Mouse (Mus musculus) hindbrain, embryonic 13.5 days (tissue): ENCODE data around the gene Ttc28. TPM values are rescaled to one million over a fixed set of nuclear protein-coding genes. Genes with fewer than 3 reads are reported as not detected.
A peak's percentile ranks its signal among the peaks of the same experiment; 100 is the strongest.

Experiments
- ATAC-seq: fragments of 200-750 bp; cut with Nextera tagmentation; 2 replicates; pipeline ENCODE4 v1.8.0; 2017; ENCODE audit warnings: moderate TSS enrichment; ENCODE audit not compliant: low FRiP score
- H3K27ac ChIP-seq: fragments of 300-500 bp; sonication (generic); 2 replicates; pipeline ENCODE4 v1.5.1; 2015; ENCODE audit warnings: inconsistent platforms, mild to moderate bottlenecking, moderate library complexity
- H3K27me3 ChIP-seq: fragments of 300-500 bp; sonication (generic); 2 replicates; pipeline ENCODE4 v1.6.1; 2015; ENCODE audit warnings: mild to moderate bottlenecking, inconsistent platforms
- H3K36me3 ChIP-seq: fragments of 300-500 bp; sonication (generic); 2 replicates; pipeline ENCODE4 v1.6.1; 2015; ENCODE audit warnings: mild to moderate bottlenecking, inconsistent platforms
- H3K4me1 ChIP-seq: fragments of 300-500 bp; sonication (generic); replicated peaks from 2 replicates; pipeline ENCODE4 v1.6.1; 2015; ENCODE audit warnings: inconsistent platforms
- H3K4me2 ChIP-seq: fragments of 300-500 bp; sonication (generic); 2 replicates; pipeline ENCODE4 v1.6.1; 2015; ENCODE audit warnings: inconsistent platforms, mild to moderate bottlenecking, moderate library complexity
- H3K4me3 ChIP-seq: fragments of 300-500 bp; sonication (generic); 2 replicates; pipeline ENCODE4 v1.5.1; 2015; ENCODE audit warnings: mild to moderate bottlenecking, inconsistent platforms
- H3K9ac ChIP-seq: fragments of 300-500 bp; sonication (generic); 2 replicates; pipeline ENCODE4 v1.6.1; 2015; ENCODE audit warnings: mild to moderate bottlenecking, inconsistent platforms
- H3K9me3 ChIP-seq: fragments of 300-500 bp; sonication (generic); 2 replicates; pipeline ENCODE4 v1.6.1; 2016; ENCODE audit warnings: inconsistent platforms
- WGBS: fragments of 180-500 bp; shearing (Covaris S2); methylation state at CpG from one replicate; pipeline ENCODE4 v1.1.7; 2015; 5-methylcytosine and 5-hydroxymethylcytosine counted together
- polyA plus RNA-seq: library from polyadenylated mRNA; unstranded; fragments of >200 nt; fragmentation: Nextera tagmentation; extraction: Ambion mirVana; gene quantifications from 2 replicates; pipeline ENCODE4 v1.2.1, GENCODE M21; 2015

Ttc28 gene
- polyA plus RNA-seq, 1 experiment from 2014 or later, result 20.2 TPM

DNA sequence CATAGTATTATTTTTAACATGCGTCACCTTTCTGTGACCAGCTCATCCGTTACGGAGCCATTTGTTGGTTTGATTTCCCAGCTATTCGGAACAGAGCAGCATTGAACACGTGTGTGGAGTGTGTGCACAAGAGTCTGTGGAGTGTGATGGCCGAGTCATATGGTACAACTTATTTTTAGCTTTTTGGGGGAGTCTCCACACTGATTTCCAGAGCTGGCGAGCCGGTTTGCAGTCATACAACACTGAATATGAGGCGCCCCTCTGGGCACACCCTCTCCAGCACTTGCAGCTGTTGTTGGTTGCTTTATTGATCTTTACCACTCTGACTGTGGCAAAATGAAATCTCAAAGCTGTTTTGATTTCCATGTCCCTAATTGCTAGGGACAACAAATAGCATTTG is 197.7 kb downstream of the Ttc28 start:
- Histone ChIP-seq H3K4me3 (no peak overlapping the region), H3K27me3 (no peaks in the 10 kb centered on the region), H3K36me3 (no peaks in the 10 kb centered on the region), H3K4me1 (peaks cover 40% of the 10 kb centered on the region), H3K9ac (no peak overlapping the region), H3K27ac (no peak overlapping the region), H3K9me3 (no peaks in the 10 kb centered on the region), H3K4me2 (no peak overlapping the region)
- ATAC-seq, result no peak
- WGBS, result 83% methylated on average over 9 of the region's 9 CpGs

DNA sequence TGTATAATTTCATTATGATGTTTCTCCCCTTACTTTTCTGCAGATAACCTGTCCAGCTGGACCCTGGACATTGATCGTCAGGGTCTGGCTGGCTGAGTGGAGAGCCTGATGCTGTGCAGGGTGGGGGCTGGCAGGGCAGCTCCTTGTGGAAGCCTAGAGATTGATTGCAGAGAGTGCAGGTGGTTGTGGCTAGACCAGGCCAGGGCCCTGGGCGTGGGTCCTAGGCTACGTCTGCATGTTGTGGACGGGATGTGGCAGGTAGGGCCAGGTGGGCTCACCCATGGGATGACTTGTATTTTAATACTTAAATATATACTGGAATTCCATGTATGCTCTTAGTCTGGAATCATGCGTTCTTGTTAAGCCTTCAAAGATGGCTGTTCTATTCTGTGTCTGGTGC is 201.0 kb downstream of the Ttc28 start:
- Histone ChIP-seq H3K4me3 (no peak overlapping the region), H3K27ac (no peak overlapping the region), H3K36me3 (no peaks in the 10 kb centered on the region), H3K4me1 (peaks cover 11% of the 10 kb centered on the region), H3K9me3 (no peaks in the 10 kb centered on the region), H3K27me3 (no peaks in the 10 kb centered on the region), H3K4me2 (no peak overlapping the region), H3K9ac (no peak overlapping the region)
- 87% methylated on average over 5 of the region's 5 CpGs for WGBS
- no peak for ATAC-seq

DNA sequence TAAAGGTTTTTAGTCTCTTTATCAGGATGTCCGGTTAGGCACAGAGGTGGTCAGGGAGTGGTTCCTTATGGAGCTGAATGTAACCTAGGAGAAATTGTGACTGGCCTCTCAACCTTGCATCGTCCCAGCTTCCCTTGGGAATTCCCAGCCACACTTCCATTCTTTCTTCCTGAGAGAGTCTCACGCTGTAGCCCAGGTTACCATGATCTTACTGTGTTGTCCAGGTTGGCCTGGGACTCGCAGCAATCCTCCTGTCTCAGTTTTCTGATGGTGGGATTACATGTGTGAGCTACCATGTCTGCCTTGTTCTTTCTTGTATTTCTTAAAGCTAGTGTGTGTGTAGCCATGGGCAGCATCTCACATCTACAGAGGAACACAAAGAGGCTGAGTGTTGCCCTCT is 206.2 kb downstream of the Ttc28 start:
- 93% methylated on average over 4 of the region's 4 CpGs for WGBS
- H3K9me3 ChIP-seq, result no peaks in the 10 kb centered on the region
- no peak for ATAC-seq

DNA sequence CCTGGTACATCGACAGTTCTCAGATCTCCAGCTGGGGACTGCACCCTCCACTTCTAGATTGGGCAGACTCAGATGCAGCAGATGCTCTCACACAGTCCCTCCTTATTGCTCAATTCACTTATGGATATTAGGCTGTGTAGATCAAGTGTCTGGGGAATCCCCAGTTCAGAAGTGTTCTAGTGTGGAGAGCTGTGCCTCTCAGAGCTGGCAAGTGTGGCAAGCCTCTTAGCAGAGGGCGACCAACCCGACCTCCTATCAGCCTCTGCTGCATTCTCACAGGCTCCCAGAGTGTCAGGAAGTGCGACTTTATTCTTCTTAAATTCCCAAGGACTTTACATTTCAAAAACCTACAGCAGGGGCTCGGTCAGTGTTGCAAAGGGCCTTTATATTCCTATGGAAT is 217.1 kb downstream of the Ttc28 start:
- no peak overlapping the region for H3K4me3 ChIP-seq
- no peak overlapping the region for H3K9ac ChIP-seq
- 25% methylated on average over 5 of the region's 5 CpGs for WGBS
- peaks cover 22% of the 10 kb centered on the region for H3K36me3 ChIP-seq
- H3K27ac ChIP-seq, result peak overlapping the region; percentile 1; the same call in 1 of the 2 replicates
- no peaks in the 10 kb centered on the region for H3K9me3 ChIP-seq
- peaks cover 46% of the 10 kb centered on the region for H3K4me1 ChIP-seq
- no peak for ATAC-seq
- no peak overlapping the region for H3K4me2 ChIP-seq
- H3K27me3 ChIP-seq, result no peaks in the 10 kb centered on the region

More for the DNA sequence above, 206.2 kb downstream of the Ttc28 start:
- Histone ChIP-seq H3K4me2 (no peak overlapping the region), H3K4me1 (no peaks in the 10 kb centered on the region), H3K27ac (no peak overlapping the region), H3K4me3 (no peak overlapping the region), H3K27me3 (no peaks in the 10 kb centered on the region), H3K36me3 (peaks cover 16% of the 10 kb centered on the region), H3K9ac (no peak overlapping the region)

DNA sequence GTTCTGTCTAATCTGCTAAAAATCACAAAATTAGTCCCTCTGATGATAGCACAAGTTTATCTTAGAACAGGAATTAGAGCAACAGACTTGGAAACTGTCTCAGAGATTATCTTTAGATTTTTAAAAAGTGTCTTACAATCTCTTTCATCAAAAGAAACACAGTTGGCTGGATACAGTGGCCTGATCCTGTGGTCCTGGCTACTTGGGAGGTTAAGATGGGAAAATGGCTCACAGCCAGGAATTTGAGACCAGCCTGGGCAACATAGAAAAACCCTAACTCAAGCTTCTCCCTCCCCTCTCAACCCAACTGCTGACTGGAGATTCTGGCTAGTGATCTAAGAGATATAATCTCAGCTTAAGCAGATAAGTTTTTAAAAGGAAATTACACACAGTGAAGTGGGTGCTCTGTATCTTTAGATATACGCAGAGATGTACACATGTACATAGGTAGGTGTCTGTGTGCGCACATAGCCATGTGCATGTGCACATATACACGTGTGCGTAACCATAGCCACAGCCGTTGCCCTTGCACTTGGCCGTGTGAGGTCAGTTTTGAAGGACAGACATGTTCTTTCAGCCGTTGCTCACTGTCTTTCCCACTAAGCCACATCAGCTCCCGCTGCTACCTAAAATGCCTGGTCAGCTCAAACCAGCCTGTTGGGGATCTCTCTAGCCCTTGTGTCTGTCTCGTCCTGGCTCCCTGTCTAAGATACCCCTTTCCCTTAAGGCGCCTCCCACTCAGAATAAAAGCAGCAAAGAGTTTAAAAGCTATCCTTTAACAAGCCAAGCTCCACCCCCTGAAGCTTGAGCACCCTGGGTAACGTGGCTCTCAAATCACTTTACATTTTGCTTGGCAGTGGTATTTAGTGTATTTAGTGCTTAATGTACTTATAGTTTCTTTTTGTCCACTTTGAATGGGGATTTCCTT is 217.9 kb downstream of the Ttc28 start:
- Histone ChIP-seq H3K4me1 (peaks cover 46% of the 10 kb centered on the region), H3K4me3 (no peak overlapping the region), H3K9me3 (no peaks in the 10 kb centered on the region), H3K27me3 (no peaks in the 10 kb centered on the region), H3K4me2 (no peak overlapping the region), H3K9ac (peak overlapping the region; percentile 56; the same call in 1 of the 2 replicates), H3K27ac (peak overlapping the region; percentile 85), H3K36me3 (peaks cover 30% of the 10 kb centered on the region)
- ATAC-seq, result no peak
- WGBS, result 64% methylated on average over 11 of the region's 11 CpGs

DNA sequence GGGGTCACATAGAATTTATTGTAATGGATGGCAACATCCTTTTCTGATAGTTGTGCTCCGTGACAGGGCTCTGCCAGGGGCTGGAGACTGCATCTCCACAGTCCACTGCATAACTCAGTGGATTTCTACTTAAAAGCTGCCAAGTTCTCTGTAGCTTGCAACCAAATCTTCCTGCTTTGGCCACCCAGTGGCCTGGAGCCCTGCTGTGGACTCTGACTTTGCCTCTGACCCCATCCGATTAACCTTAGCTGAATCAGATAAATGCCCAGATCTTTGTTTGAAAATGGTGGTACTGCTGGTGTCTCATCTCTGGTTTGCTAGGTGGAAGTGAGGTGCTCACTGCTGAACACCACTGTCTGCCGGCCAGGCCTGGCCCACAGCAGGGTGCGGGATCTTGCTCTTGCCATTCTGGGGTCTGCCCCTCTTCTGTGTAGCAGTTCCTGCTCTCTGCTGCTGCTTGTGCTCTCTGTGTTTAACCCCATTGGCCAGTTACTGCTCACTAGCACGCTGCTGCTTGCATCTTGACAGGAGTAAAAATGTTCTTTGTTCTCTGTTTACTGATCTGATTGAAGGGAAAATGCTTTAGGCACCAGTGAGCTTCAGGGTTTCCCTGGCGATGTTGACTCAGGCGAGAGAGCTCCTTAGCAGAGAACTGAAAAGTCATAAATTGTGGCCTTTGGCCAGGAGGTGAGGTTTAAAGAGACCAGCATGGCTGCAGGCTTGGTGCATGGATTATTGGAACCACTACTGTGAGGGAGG is 219.1 kb downstream of the Ttc28 start:
- ATAC-seq, result no peak; the same call in 1 of the 2 replicates

DNA sequence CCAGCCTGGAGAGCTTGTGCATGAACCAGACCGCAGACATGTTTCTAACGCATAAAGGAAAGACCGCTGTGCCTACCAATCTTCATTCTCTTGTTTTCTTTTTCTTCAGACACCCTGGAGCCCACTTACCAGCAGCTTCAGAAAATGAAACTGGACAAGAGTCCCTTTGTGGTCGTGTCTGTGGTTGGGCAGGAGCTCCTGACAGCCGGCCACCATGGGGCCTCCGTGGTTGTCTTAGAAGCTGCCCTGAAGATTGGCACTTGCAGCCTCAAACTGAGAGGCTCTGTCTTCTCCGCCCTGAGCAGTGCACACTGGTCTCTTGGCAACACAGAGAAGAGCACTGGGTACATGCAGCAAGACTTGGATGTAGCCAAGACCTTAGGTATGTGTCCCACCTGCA is 221.0 kb downstream of the Ttc28 start:
- no peak overlapping the region for H3K4me3 ChIP-seq
- ATAC-seq, result no peak
- H3K9me3 ChIP-seq, result no peaks in the 10 kb centered on the region
- 72% methylated on average over 7 of the region's 7 CpGs for WGBS
- no peak overlapping the region for H3K27ac ChIP-seq
- peaks cover 37% of the 10 kb centered on the region for H3K36me3 ChIP-seq
- H3K27me3 ChIP-seq, result 0 out of 2 replicates have a peak, but pooled peaks cover 3% of the 10 kb centered on the region
- no peak overlapping the region for H3K9ac ChIP-seq
- H3K4me1 ChIP-seq, result peaks cover 50% of the 10 kb centered on the region
- no peak overlapping the region for H3K4me2 ChIP-seq

More for the DNA sequence above, 219.1 kb downstream of the Ttc28 start:
- H3K4me3 ChIP-seq, result no peak overlapping the region
- peak overlapping the region; percentile 85 for H3K27ac ChIP-seq
- H3K4me2 ChIP-seq, result no peak overlapping the region
- WGBS, result 18% methylated on average over 7 of the region's 7 CpGs
- H3K27me3 ChIP-seq, result no peaks in the 10 kb centered on the region
- peaks cover 35% of the 10 kb centered on the region for H3K36me3 ChIP-seq
- no peaks in the 10 kb centered on the region for H3K9me3 ChIP-seq
- peaks cover 46% of the 10 kb centered on the region for H3K4me1 ChIP-seq
- H3K9ac ChIP-seq, result peak overlapping the region; percentile 56

DNA sequence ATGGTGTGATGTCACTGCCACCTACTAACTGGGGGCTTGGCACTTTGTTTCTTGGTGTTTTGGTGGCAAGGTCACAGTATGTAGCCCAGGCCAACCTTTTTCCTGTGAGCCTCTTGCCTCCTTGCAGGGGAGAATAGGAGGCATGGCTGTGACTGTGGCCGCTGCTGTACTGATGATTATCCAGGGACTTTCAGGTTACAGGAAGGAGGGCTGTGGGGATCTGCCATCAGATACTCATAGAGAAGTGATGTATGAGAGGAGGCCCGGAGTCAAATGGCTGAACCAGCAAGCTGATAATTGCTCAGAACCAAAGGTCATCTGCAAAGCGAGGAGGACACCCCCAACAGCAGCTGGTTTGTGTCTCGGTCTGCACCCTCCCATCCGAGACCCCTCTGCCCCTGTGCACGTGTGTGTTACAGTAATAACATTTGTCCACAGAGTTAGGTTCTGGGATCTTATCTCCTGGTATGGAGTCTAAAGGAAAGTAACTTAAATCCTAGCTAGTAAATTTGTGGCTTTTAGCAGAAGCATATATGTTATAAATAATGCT is 221.9 kb downstream of the Ttc28 start:
- Histone ChIP-seq H3K27me3 (0 out of 2 replicates have a peak, but pooled peaks cover 3% of the 10 kb centered on the region), H3K36me3 (peaks cover 31% of the 10 kb centered on the region), H3K4me2 (no peak overlapping the region), H3K4me3 (no peak overlapping the region), H3K9me3 (no peaks in the 10 kb centered on the region), H3K4me1 (peaks cover 43% of the 10 kb centered on the region), H3K27ac (no peak overlapping the region), H3K9ac (no peak overlapping the region)
- ATAC-seq, result no peak
- 69% methylated on average over 6 of the region's 6 CpGs for WGBS

DNA sequence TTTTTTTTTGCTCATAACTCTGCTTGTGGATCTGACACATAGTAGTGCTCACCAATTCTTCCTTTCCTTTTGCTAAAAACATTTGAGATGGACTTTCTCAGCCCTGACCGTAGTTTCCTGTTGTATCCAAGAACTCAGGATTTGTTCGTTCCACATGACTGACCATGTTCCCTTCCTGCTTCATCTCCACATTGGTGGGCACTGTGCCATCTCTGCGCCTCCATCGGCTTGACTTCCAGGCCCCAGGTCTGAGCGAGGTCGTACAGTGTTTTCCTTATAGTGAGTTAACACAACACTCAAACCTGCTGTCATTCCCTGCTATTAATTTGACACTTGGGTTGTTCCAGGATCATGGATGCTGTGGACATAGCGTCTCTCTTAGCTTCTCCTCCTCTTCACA is 225.2 kb downstream of the Ttc28 start:
- no peak overlapping the region for H3K27ac ChIP-seq
- H3K36me3 ChIP-seq, result peaks cover 31% of the 10 kb centered on the region
- no peak overlapping the region for H3K4me2 ChIP-seq
- 86% methylated on average over 7 of the region's 7 CpGs for WGBS
- no peak overlapping the region for H3K4me3 ChIP-seq
- no peak for ATAC-seq
- peaks cover 29% of the 10 kb centered on the region for H3K4me1 ChIP-seq
- H3K27me3 ChIP-seq, result 0 out of 2 replicates have a peak, but pooled peaks cover 3% of the 10 kb centered on the region
- H3K9ac ChIP-seq, result no peak overlapping the region
- H3K9me3 ChIP-seq, result no peaks in the 10 kb centered on the region

DNA sequence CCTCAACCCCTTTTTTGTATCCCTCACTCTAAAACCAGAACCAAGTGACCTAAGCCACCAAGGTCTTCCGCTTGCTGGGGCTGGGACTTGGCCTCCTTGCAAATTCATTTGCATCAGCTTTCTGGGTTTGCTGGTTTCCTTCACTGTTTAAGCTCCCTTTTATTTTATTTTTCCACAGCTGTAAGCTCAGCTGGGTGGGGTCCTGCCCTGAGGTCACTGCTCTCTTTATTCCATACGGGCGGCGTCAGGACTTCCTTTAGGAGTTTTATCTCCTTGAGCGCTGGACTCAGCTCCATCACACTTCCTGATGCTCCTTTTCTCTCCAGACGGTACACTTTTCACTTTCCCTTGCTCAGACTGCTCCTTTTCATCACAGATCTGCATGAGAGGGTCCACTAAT is 231.8 kb downstream of the Ttc28 start:
- Histone ChIP-seq H3K4me1 (peaks cover 46% of the 10 kb centered on the region), H3K4me2 (no peak overlapping the region), H3K9ac (no peak overlapping the region), H3K9me3 (no peaks in the 10 kb centered on the region), H3K27ac (peak overlapping the region; percentile 40; the same call in 1 of the 2 replicates), H3K36me3 (no peaks in the 10 kb centered on the region), H3K4me3 (no peak overlapping the region), H3K27me3 (no peaks in the 10 kb centered on the region)
- no peak for ATAC-seq
- WGBS, result 54% methylated on average over 6 of the region's 6 CpGs

DNA sequence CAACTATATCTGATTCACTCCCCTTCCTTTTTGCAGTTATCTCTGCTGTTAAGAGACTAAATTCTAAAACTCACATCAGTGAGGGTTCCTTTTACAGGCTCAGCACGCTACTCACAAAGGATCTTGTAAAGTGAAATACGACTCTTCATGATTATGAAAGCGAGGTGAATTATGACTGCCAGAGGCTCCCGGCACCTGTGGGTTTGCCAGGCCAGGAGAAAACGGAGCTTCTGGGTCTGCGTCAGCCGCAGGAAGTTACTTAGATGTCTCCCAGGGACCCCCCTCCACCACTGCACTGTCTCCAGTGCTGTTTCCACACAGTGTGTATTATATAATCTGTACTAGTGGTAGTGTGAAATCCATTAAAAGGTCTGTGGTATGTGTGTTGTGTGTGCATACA is 233.6 kb downstream of the Ttc28 start:
- H3K9me3 ChIP-seq, result no peaks in the 10 kb centered on the region
- ATAC-seq, result no peak
- whole genome bisulfite sequencing, result 83% methylated on average over 7 of the region's 7 CpGs
- H3K9ac ChIP-seq, result no peak overlapping the region
- H3K4me3 ChIP-seq, result no peak overlapping the region
- no peaks in the 10 kb centered on the region for H3K36me3 ChIP-seq
- H3K4me1 ChIP-seq, result peaks cover 43% of the 10 kb centered on the region
- H3K27me3 ChIP-seq, result no peaks in the 10 kb centered on the region
- H3K4me2 ChIP-seq, result no peak overlapping the region
- no peak overlapping the region for H3K27ac ChIP-seq

DNA sequence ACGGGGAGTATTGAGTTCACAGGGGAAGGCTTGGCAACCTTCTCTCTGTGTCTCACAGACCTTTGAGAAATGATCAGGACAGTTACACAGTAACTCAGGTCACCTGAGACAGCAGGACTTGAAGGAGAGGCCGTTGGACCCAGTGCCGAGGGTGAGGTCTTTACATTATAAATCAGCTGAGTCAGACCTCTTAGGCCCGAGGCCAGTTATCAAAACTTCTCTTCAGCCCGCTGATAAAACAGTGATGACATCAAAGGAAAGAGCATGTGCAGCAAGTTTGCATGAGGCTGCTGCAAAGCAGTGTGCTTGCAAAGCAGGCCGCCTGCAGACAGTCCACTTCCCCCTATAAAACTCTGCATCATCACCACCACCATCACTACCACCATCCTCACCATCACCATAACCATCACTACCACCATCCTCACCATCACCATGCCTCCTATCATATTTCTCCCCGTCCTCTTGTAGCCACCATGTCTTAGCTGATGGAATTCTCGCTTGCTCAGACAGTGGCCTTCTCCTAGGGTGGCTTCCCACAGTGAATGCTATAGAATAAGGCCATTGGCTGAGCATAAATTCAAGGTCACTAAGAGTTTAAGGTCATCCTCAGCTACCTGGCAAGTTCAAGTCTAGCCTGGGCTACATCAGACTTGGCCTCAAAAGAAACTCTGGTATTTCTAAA is 234.2 kb downstream of the Ttc28 start:
- H3K4me2 ChIP-seq, result no peak overlapping the region

More for the DNA sequence above, 234.2 kb downstream of the Ttc28 start:
- Histone ChIP-seq H3K9ac (no peak overlapping the region), H3K27me3 (no peaks in the 10 kb centered on the region), H3K9me3 (no peaks in the 10 kb centered on the region), H3K4me1 (peaks cover 43% of the 10 kb centered on the region), H3K4me3 (no peak overlapping the region), H3K27ac (no peak overlapping the region), H3K36me3 (no peaks in the 10 kb centered on the region)
- WGBS, result 80% methylated on average over 8 of the region's 8 CpGs
- no peak for ATAC-seq
